Comparison of ENCODE assay signal across 12 mouse cellular contexts in genomic region chrX:38428818-38429440, GRCm38 (mm10). TPM values are rescaled to one million over a fixed set of nuclear protein-coding genes. Genes with fewer than 3 reads are reported as not detected.
DNase-seq lines count a peak whose midpoint lies in the region; TF ChIP-seq lines count a peak whose summit lies in the region.
"Had no signal": no experiment of that assay in that cellular context is flagged by ENCODE, and none has a peak within 500 bp of the region (broad histone marks: within the 10 kb centered on the region; RNA-seq: fewer than 3 reads in every experiment).

No protein-coding gene starts in this region.

- no peaks in the 10 kb centered on the region for H3K27me3 ChIP-seq in myocyte (ENCODE audit: control insufficient read depth, insufficient read depth, insufficient read length)
- H3K27me3 ChIP-seq: hindbrain, embryonic 15.5 days; liver, embryonic 15.5 days; stomach, embryonic 15.5 days had no signal

- peak; percentile 17 for DNase-seq in gastrocnemius, adult 18-20 months (ENCODE audit: low spot score)
- no peak for DNase-seq in gastrocnemius, postnatal 36 days
- peak; percentile 29 to 38 for DNase-seq in layer of hippocampus, adult 8-10 months (ENCODE audit: low spot score in 2 of 2)
- DNase-seq in layer of hippocampus, postnatal 10 days (ENCODE audit: low spot score in 2 of 2): no peak
- DNase-seq in adrenal gland, adult 2 months: peak; percentile 63
- DNase-seq in spleen, postnatal 36 days (ENCODE audit: low spot score in 2 of 2): no peak
- DNase-seq: cerebellum, adult 9-11 months had no signal

- H3K4me2 ChIP-seq in myocyte (ENCODE audit: low read depth): peak overlapping the region; percentile 15
- H3K4me2 ChIP-seq: heart, embryonic 11.5 days; hindbrain, embryonic 15.5 days; liver, embryonic 15.5 days; stomach, embryonic 15.5 days had no signal

- intact Hi-C loops in gastrocnemius, postnatal 36 days (cut with DNase I): no loop called here

- no peak overlapping the region for H3ac ChIP-seq in myocyte (ENCODE audit: control insufficient read depth, insufficient read length)

- H3K4me3 ChIP-seq in myocyte: no peak overlapping the region
- H3K4me3 ChIP-seq: hindbrain, embryonic 15.5 days; liver, embryonic 15.5 days; stomach, embryonic 15.5 days had no signal

- H3K79me2 ChIP-seq in myocyte (ENCODE audit: control insufficient read depth, insufficient read depth): no peaks in the 10 kb centered on the region

- peaks cover 25% of the 10 kb centered on the region for H3K36me3 ChIP-seq in myocyte (ENCODE audit: control insufficient read depth, insufficient read depth)

- TF ChIP-seq POLR2A in myocyte (IDR thresholded peaks at IDR 0.05; ENCODE audit: insufficient read length, low read depth): no peak

TF ChIP-seq in myocyte, 11 proteins besides CTCF, POLR2A, EP300 and RAD21:
- TF ChIP-seq MYOG (IDR thresholded peaks at IDR 0.05; ENCODE audit: control insufficient read depth in 1 of 3, insufficient read depth in 1 of 3, insufficient read length in 2 of 3, low read depth in 2 of 3) (no peak), REST (IDR thresholded peaks at IDR 0.05; ENCODE audit: insufficient read depth, insufficient read length) (no peak), MYOD1 (IDR thresholded peaks at IDR 0.05; ENCODE audit: control insufficient read depth in 1 of 3, insufficient read length in 2 of 3, low read depth in 2 of 3) (no peak), E2F4 (IDR thresholded peaks at IDR 0.05; ENCODE audit: insufficient read depth) (no peak), TCF12 (IDR thresholded peaks at IDR 0.05; ENCODE audit: insufficient read depth, poor library complexity, severe bottlenecking) (no peak)

RNA-seq across cellular contexts. Expression of gene Lamp2, which starts 27.3 kb away (rescaled TPM):
- total RNA-seq in gastrocnemius, adult 18-20 months (2021): 10 to 100 TPM; 53.7 to 60.4 TPM
- 10 to 100 TPM; 58.2 to 66.6 TPM for total RNA-seq in gastrocnemius, postnatal 36 days (2021)
- total RNA-seq in layer of hippocampus, adult 8-10 months (2022): 100 to 1,000 TPM in 2 of 4 experiments, 10 to 100 TPM in 2; 84.7 to 126 (median 103) TPM
- total RNA-seq in layer of hippocampus, postnatal 10 days (2021): 10 to 100 TPM; 61.2 to 62.9 TPM
- total RNA-seq in adrenal gland, adult 2 months (2021): 100 to 1,000 TPM; 264 to 266 TPM
- 22.5 and 32.0 TPM in 2 replicates for polyA plus RNA-seq in adrenal gland, adult 2 months (2012; rRNA removed)
- 74.5 TPM for polyA plus RNA-seq in myocyte (2012; fragmentation: generic; extraction: Trizol)

Comparison
In these comparisons a context has a peak if more than half of its experiments do, and no peak if none do; other contexts are left out.
1. DNase-seq: peak in gastrocnemius, adult 18-20 months (single experiment), layer of hippocampus, adult 8-10 months (2 of 2) and adrenal gland, adult 2 months (single experiment); none in gastrocnemius, postnatal 36 days (0 of 2), layer of hippocampus, postnatal 10 days (0 of 2) and spleen, postnatal 36 days (0 of 2).